Mouse (Mus musculus) hindbrain, postnatal 0 days (tissue): ENCODE results near the gene Slc44a5. TPM values are rescaled to one million over a fixed set of nuclear protein-coding genes. Genes with fewer than 3 reads are reported as not detected.
A peak's percentile ranks its signal among the peaks of the same experiment; 100 is the strongest.

Experiments
- ATAC-seq: fragments of 200-750 bp; cut with Nextera tagmentation; 2 replicates; pipeline ENCODE4 v1.8.0; 2017; ENCODE audit warnings: mild to moderate bottlenecking, moderate TSS enrichment, moderate library complexity
- DNase-seq: peaks from one replicate; pipeline ENCODE4 v3.0.0-alpha.2; 2015; ENCODE audit warnings: low spot score
- H3K27ac ChIP-seq: fragments of 300-500 bp; sonication (generic); 2 replicates; pipeline ENCODE4 v1.5.1; 2014; ENCODE audit warnings: mild to moderate bottlenecking
- H3K27me3 ChIP-seq: fragments of 300-500 bp; sonication (generic); 2 replicates; pipeline ENCODE4 v1.6.1; 2014; ENCODE audit warnings: low read length, mixed read lengths; ENCODE audit not compliant: insufficient read depth
- H3K36me3 ChIP-seq: fragments of 300-500 bp; sonication (generic); 2 replicates; pipeline ENCODE4 v1.6.1; 2014; ENCODE audit warnings: low read length, mixed read lengths; ENCODE audit not compliant: insufficient read depth
- H3K4me1 ChIP-seq: fragments of 300-500 bp; sonication (generic); 2 replicates; pipeline ENCODE4 v1.6.1; 2014; ENCODE audit warnings: antibody characterized with exemption, low read length, mixed read lengths; ENCODE audit not compliant: insufficient read depth
- H3K4me2 ChIP-seq: fragments of 300-500 bp; sonication (generic); 2 replicates; pipeline ENCODE4 v1.6.1; 2014; ENCODE audit warnings: low read depth, mild to moderate bottlenecking, low read length, moderate library complexity, mixed read lengths
- H3K4me3 ChIP-seq: fragments of 300-500 bp; sonication (generic); 2 replicates; pipeline ENCODE4 v1.5.1; 2014; ENCODE audit warnings: low read length
- H3K9ac ChIP-seq: fragments of 300-500 bp; sonication (generic); replicated peaks from 2 replicates; pipeline ENCODE4 v1.6.1; 2014; ENCODE audit warnings: mild to moderate bottlenecking, low read length, moderate library complexity, mixed read lengths
- H3K9me3 ChIP-seq: fragments of 300-500 bp; sonication (generic); 2 replicates; pipeline ENCODE4 v1.6.1; 2016; ENCODE audit warnings: low read length, mixed read lengths
- CTCF ChIP-seq: IDR thresholded peaks from 2 replicates; pipeline ENCODE4 v1.5.1; 2016; ENCODE audit warnings: antibody characterized with exemption, control low read depth, low read depth
- WGBS: fragments of 180-500 bp; shearing (Covaris S2); extraction: QIAGEN DNeasy Blood & Tissue Kit; methylation state at CpG from one replicate; pipeline ENCODE4 v1.1.7; 2014; 5-methylcytosine and 5-hydroxymethylcytosine counted together
- polyA plus RNA-seq: library from polyadenylated mRNA; unstranded; fragments of >200 nt; fragmentation: Nextera tagmentation; extraction: Ambion mirVana; gene quantifications from 2 replicates; pipeline ENCODE4 v1.2.1, GENCODE M21; 2015
- total RNA-seq: library from RNA; depleted of rRNA; stranded (reverse); fragments of >200 nt; gene quantifications from 2 replicates; pipeline ENCODE4 v1.2.3, GENCODE M21; 2014

The Slc44a5 gene
- total and polyA plus RNA-seq, 2 experiments from 2014 or later = 6.5 to 27.7 TPM

GRCm38 (mm10) chr3:154125768-154126376 is 152.6 kb downstream of the Slc44a5 start:
- Histone ChIP-seq H3K27ac (no peak overlapping the region), H3K4me2 (no peak overlapping the region), H3K9me3 (no peaks in the 10 kb centered on the region), H3K4me3 (no peak overlapping the region), H3K27me3 (no peaks in the 10 kb centered on the region), H3K9ac (no peak overlapping the region), H3K4me1 (peaks cover 7% of the 10 kb centered on the region; the same call in 1 of the 2 replicates), H3K36me3 (no peaks in the 10 kb centered on the region)
- DNase-seq = no peak
- TF ChIP-seq CTCF = no peak
- 43% methylated on average over 7 of the region's 7 CpGs for WGBS
- ATAC-seq = no peak

- DNase-seq (no peak), ATAC-seq (no peak)
- Histone ChIP-seq H3K27ac (no peak overlapping the region), H3K27me3 (no peaks in the 10 kb centered on the region), H3K4me1 (peaks cover 7% of the 10 kb centered on the region; the same call in 1 of the 2 replicates), H3K4me2 (no peak overlapping the region), H3K36me3 (no peaks in the 10 kb centered on the region), H3K9me3 (no peaks in the 10 kb centered on the region), H3K4me3 (no peak overlapping the region), H3K9ac (no peak overlapping the region)
- 76% methylated on average over 3 of the region's 3 CpGs for WGBS
- TF ChIP-seq CTCF = no peak
Observed at GRCm38 (mm10) chr3:154127246-154127645, 154.0 kb downstream of the Slc44a5 start.

GRCm38 (mm10) chr3:154129036-154129435 is 155.8 kb downstream of the Slc44a5 start:
- no peaks in the 10 kb centered on the region for H3K36me3 ChIP-seq
- no peaks in the 10 kb centered on the region for H3K9me3 ChIP-seq
- TF ChIP-seq CTCF = no peak
- H3K27me3 ChIP-seq = no peaks in the 10 kb centered on the region
- H3K4me2 ChIP-seq = no peak overlapping the region
- H3K27ac ChIP-seq = no peak overlapping the region
- H3K9ac ChIP-seq = no peak overlapping the region
- 60% methylated on average over 4 of the region's 4 CpGs for WGBS
- H3K4me3 ChIP-seq = no peak overlapping the region
- DNase-seq (peak; percentile 47), ATAC-seq (no peak)
- H3K4me1 ChIP-seq = peaks cover 7% of the 10 kb centered on the region; the same call in 1 of the 2 replicates

- Histone ChIP-seq H3K4me1 (no peaks in the 10 kb centered on the region), H3K27me3 (no peaks in the 10 kb centered on the region), H3K9ac (no peak overlapping the region), H3K9me3 (no peaks in the 10 kb centered on the region), H3K4me3 (no peak overlapping the region), H3K27ac (no peak overlapping the region), H3K36me3 (no peaks in the 10 kb centered on the region), H3K4me2 (no peak overlapping the region)
- 93% methylated on average over 5 of the region's 6 CpGs for WGBS
- no peak for TF ChIP-seq CTCF
- ATAC-seq (no peak), DNase-seq (no peak)
Observed at GRCm38 (mm10) chr3:154130431-154131114, 157.3 kb downstream of the Slc44a5 start.

DNA sequence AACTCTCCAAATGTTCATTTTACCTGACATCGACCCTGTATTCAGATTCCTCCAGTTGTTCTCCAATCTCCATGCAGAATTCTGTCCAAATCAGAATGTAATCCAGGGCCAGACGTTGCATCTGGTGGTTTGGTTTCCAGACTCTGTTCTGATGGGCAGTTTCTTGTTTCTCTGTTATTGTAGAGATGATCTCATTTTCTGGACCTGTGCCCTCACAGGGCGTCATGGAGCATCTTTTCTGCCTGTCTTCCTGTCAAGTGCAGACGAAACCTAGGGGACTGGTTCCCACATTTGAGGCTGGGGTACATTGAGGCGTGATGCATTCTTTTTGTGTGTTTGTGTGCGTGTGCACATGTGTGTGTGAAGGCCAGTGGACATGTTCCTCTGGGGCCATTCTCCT is 160.8 kb downstream of the Slc44a5 start:
- TF ChIP-seq CTCF = no peak
- H3K9ac ChIP-seq = no peak overlapping the region
- no peak overlapping the region for H3K4me2 ChIP-seq
- no peaks in the 10 kb centered on the region for H3K9me3 ChIP-seq
- H3K36me3 ChIP-seq = no peaks in the 10 kb centered on the region
- H3K4me3 ChIP-seq = no peak overlapping the region
- ATAC-seq (0 out of 2 replicates have a peak, but pooled peaks have one; percentile 38), DNase-seq (peak; percentile 29)
- no peak overlapping the region for H3K27ac ChIP-seq
- no peaks in the 10 kb centered on the region for H3K27me3 ChIP-seq
- no peaks in the 10 kb centered on the region for H3K4me1 ChIP-seq
- WGBS = 67% methylated on average over 6 of the region's 6 CpGs

DNA sequence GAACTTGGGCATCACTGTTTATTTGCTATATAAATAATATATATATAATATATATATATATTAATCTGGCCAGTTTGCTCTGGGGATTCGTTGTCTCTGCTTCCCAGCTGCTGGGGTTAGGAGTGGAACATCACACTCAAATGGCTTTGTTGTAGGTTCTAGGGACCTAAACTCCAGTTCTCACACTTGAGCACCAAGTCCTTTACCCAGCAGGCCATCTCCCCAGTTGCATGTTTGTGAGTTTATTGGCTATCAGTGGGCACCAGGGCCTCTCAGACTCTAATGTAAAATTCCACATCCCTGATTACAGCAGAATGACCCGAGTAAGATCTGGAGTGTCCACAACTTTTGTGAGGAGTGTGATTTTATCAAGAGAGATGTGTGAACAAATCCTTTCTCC is 161.5 kb downstream of the Slc44a5 start:
- Histone ChIP-seq H3K36me3 (no peaks in the 10 kb centered on the region), H3K27ac (no peak overlapping the region), H3K4me3 (no peak overlapping the region), H3K4me2 (no peak overlapping the region), H3K9me3 (no peaks in the 10 kb centered on the region), H3K27me3 (no peaks in the 10 kb centered on the region), H3K4me1 (no peaks in the 10 kb centered on the region), H3K9ac (no peak overlapping the region)
- no peak for DNase-seq
- no peak for TF ChIP-seq CTCF
- ATAC-seq = no peak
- 87% methylated on average over 2 of the region's 2 CpGs for WGBS

GRCm38 (mm10) chr3:154136501-154136900 is 163.3 kb downstream of the Slc44a5 start:
- TF ChIP-seq CTCF = no peak
- ATAC-seq = no peak
- whole genome bisulfite sequencing = 87% methylated on average over 3 of the region's 3 CpGs

More at GRCm38 (mm10) chr3:154136501-154136900, 163.3 kb downstream of the Slc44a5 start:
- H3K9me3 ChIP-seq = no peaks in the 10 kb centered on the region
- H3K27ac ChIP-seq = no peak overlapping the region
- DNase-seq = no peak
- H3K27me3 ChIP-seq = no peaks in the 10 kb centered on the region
- H3K4me2 ChIP-seq = no peak overlapping the region
- H3K4me1 ChIP-seq = no peaks in the 10 kb centered on the region
- no peaks in the 10 kb centered on the region for H3K36me3 ChIP-seq
- no peak overlapping the region for H3K9ac ChIP-seq
- no peak overlapping the region for H3K4me3 ChIP-seq
